Mouse (Mus musculus) heart, embryonic 16.5 days (tissue): ENCODE measurements around the gene 2310034G01Rik. TPM values are rescaled to one million over a fixed set of nuclear protein-coding genes. Genes with fewer than 3 reads are reported as not detected.
A peak's percentile ranks its signal among the peaks of the same experiment; 100 is the strongest.

Source experiments
- ATAC-seq: fragments of 200-750 bp; cut with Nextera tagmentation; replicated peaks from 2 replicates; pipeline ENCODE4 v1.8.0; 2017; ENCODE audit warnings: moderate number of reproducible peaks; ENCODE audit not compliant: insufficient read depth, low FRiP score; ENCODE audit errors: extremely low read depth
- H3K27ac ChIP-seq: fragments of 300-500 bp; sonication (generic); 2 replicates; pipeline ENCODE4 v1.5.1; 2014; ENCODE audit warnings: mild to moderate bottlenecking, low read length, control low read depth, moderate library complexity
- H3K27me3 ChIP-seq: fragments of 300-500 bp; sonication (generic); 2 replicates; pipeline ENCODE4 v1.6.1; 2014; ENCODE audit warnings: low read length, mixed read lengths; ENCODE audit not compliant: control insufficient read depth, insufficient read depth
- H3K36me3 ChIP-seq: fragments of 300-500 bp; sonication (generic); 2 replicates; pipeline ENCODE4 v1.6.1; 2014; ENCODE audit not compliant: control insufficient read depth, insufficient read depth
- H3K4me1 ChIP-seq: fragments of 300-500 bp; sonication (generic); 2 replicates; pipeline ENCODE4 v1.6.1; 2014; ENCODE audit warnings: low read length, mixed read lengths; ENCODE audit not compliant: control insufficient read depth, insufficient read depth
- H3K4me2 ChIP-seq: fragments of 300-500 bp; sonication (generic); 2 replicates; pipeline ENCODE4 v1.6.1; 2014; ENCODE audit warnings: low read depth, mild to moderate bottlenecking, control low read depth, low read length
- H3K4me3 ChIP-seq: fragments of 300-500 bp; sonication (generic); 2 replicates; pipeline ENCODE4 v1.5.1; 2014; ENCODE audit warnings: mild to moderate bottlenecking, control low read depth, low read length
- H3K9ac ChIP-seq: fragments of 300-500 bp; sonication (generic); 2 replicates; pipeline ENCODE4 v1.6.1; 2014; ENCODE audit warnings: low read length, control low read depth
- H3K9me3 ChIP-seq: fragments of 300-500 bp; sonication (generic); replicated peaks from 2 replicates; pipeline ENCODE4 v1.6.1; 2016; ENCODE audit warnings: low read length; ENCODE audit not compliant: control insufficient read depth
- WGBS: fragments of 180-500 bp; shearing (Covaris S2); extraction: QIAGEN DNeasy Blood & Tissue Kit; methylation state at CpG from one replicate; pipeline ENCODE4 v1.1.7; 2014; 5-methylcytosine and 5-hydroxymethylcytosine counted together
- polyA plus RNA-seq: library from polyadenylated mRNA; unstranded; fragments of >200 nt; fragmentation: Nextera tagmentation; extraction: Ambion mirVana; gene quantifications from 2 replicates; pipeline ENCODE4 v1.2.1, GENCODE M21; 2015

Gene 2310034G01Rik
- polyA plus RNA-seq, 1 experiment from 2014 or later, result 1.1 TPM

GRCm38 (mm10) chr19:46318586-46319378 is 31.3 kb downstream of the 2310034G01Rik start:
- no peak overlapping the region for H3K9ac ChIP-seq
- no peak for ATAC-seq
- 10% methylated on average over 16 of the region's 16 CpGs for WGBS
- no peak overlapping the region for H3K4me3 ChIP-seq
- H3K4me1 ChIP-seq, result peaks cover 14% of the 10 kb centered on the region
- no peaks in the 10 kb centered on the region for H3K36me3 ChIP-seq
- H3K27ac ChIP-seq, result no peak overlapping the region
- H3K27me3 ChIP-seq, result peaks cover 87% of the 10 kb centered on the region
- peak overlapping the region; percentile 7; the same call in 1 of the 2 replicates for H3K4me2 ChIP-seq
- H3K9me3 ChIP-seq, result no peaks in the 10 kb centered on the region

- no peak; the same call in 1 of the 2 replicates for ATAC-seq
- H3K4me3 ChIP-seq, result peak overlapping the region; percentile 50
- H3K9me3 ChIP-seq, result no peaks in the 10 kb centered on the region
- peak overlapping the region; percentile 68 for H3K4me2 ChIP-seq
- H3K9ac ChIP-seq, result peak overlapping the region; percentile 50
- H3K27me3 ChIP-seq, result peaks cover 87% of the 10 kb centered on the region
- no peak overlapping the region for H3K27ac ChIP-seq
- 2% methylated on average over 30 of the region's 42 CpGs for WGBS
- no peaks in the 10 kb centered on the region for H3K36me3 ChIP-seq
- peaks cover 14% of the 10 kb centered on the region for H3K4me1 ChIP-seq
Observed at GRCm38 (mm10) chr19:46318031-46318471, 32.1 kb downstream of the 2310034G01Rik start.

- WGBS, result under 1% methylated on average over 48 of the region's 48 CpGs
- Histone ChIP-seq H3K4me3 (peak overlapping the region; percentile 50), H3K4me2 (peak overlapping the region; percentile 68), H3K27ac (no peak overlapping the region), H3K9ac (peak overlapping the region; percentile 50), H3K4me1 (peaks cover 14% of the 10 kb centered on the region), H3K9me3 (no peaks in the 10 kb centered on the region), H3K36me3 (no peaks in the 10 kb centered on the region), H3K27me3 (peaks cover 86% of the 10 kb centered on the region)
- no peak for ATAC-seq
Observed at GRCm38 (mm10) chr19:46317546-46317885, 32.6 kb downstream of the 2310034G01Rik start.

GRCm38 (mm10) chr19:46316846-46317545 is 33.1 kb downstream of the 2310034G01Rik start:
- H3K27me3 ChIP-seq, result peaks cover 83% of the 10 kb centered on the region
- H3K9ac ChIP-seq, result no peak overlapping the region; the same call in 1 of the 2 replicates
- no peak overlapping the region for H3K27ac ChIP-seq
- no peaks in the 10 kb centered on the region for H3K9me3 ChIP-seq
- H3K4me2 ChIP-seq, result peak overlapping the region; percentile 68
- WGBS, result 35% methylated on average over 15 of the region's 15 CpGs
- peak overlapping the region; percentile 50 for H3K4me3 ChIP-seq
- ATAC-seq, result no peak
- peaks cover 14% of the 10 kb centered on the region for H3K4me1 ChIP-seq
- H3K36me3 ChIP-seq, result peaks cover 4% of the 10 kb centered on the region

- Histone ChIP-seq H3K4me1 (peaks cover 14% of the 10 kb centered on the region), H3K9me3 (no peaks in the 10 kb centered on the region), H3K4me2 (no peak overlapping the region), H3K36me3 (peaks cover 10% of the 10 kb centered on the region), H3K9ac (no peak overlapping the region), H3K27ac (no peak overlapping the region), H3K4me3 (no peak overlapping the region), H3K27me3 (peaks cover 74% of the 10 kb centered on the region)
- ATAC-seq, result no peak
- WGBS, result 51% methylated on average over 12 of the region's 12 CpGs
Observed at GRCm38 (mm10) chr19:46315752-46316610, 34.1 kb downstream of the 2310034G01Rik start.

- H3K4me1 ChIP-seq, result peaks cover 14% of the 10 kb centered on the region
- H3K36me3 ChIP-seq, result peaks cover 17% of the 10 kb centered on the region
- H3K9me3 ChIP-seq, result no peaks in the 10 kb centered on the region
- H3K4me3 ChIP-seq, result no peak overlapping the region
- no peak overlapping the region for H3K4me2 ChIP-seq
- no peak overlapping the region for H3K27ac ChIP-seq
- no peak overlapping the region for H3K9ac ChIP-seq
- WGBS, result 38% methylated on average over 14 of the region's 14 CpGs
- peaks cover 65% of the 10 kb centered on the region for H3K27me3 ChIP-seq
- ATAC-seq, result no peak
Observed at GRCm38 (mm10) chr19:46314872-46315742, 35.0 kb downstream of the 2310034G01Rik start.

GRCm38 (mm10) chr19:46314151-46314601 is 35.9 kb downstream of the 2310034G01Rik start:
- H3K9ac ChIP-seq, result no peak overlapping the region
- H3K9me3 ChIP-seq, result no peaks in the 10 kb centered on the region
- H3K4me3 ChIP-seq, result no peak overlapping the region
- ATAC-seq, result no peak
- no peak overlapping the region for H3K4me2 ChIP-seq
- peaks cover 24% of the 10 kb centered on the region for H3K36me3 ChIP-seq
- H3K4me1 ChIP-seq, result peaks cover 15% of the 10 kb centered on the region
- peaks cover 61% of the 10 kb centered on the region for H3K27me3 ChIP-seq
- WGBS, result 23% methylated on average over 18 of the region's 18 CpGs
- H3K27ac ChIP-seq, result no peak overlapping the region

- no peak for ATAC-seq
- Histone ChIP-seq H3K4me2 (no peak overlapping the region), H3K36me3 (peaks cover 24% of the 10 kb centered on the region), H3K9me3 (no peaks in the 10 kb centered on the region), H3K4me3 (no peak overlapping the region), H3K9ac (no peak overlapping the region), H3K27ac (no peak overlapping the region), H3K27me3 (peaks cover 56% of the 10 kb centered on the region), H3K4me1 (peaks cover 18% of the 10 kb centered on the region)
- 72% methylated on average over 6 of the region's 6 CpGs for WGBS
Observed at GRCm38 (mm10) chr19:46313591-46313990, 36.5 kb downstream of the 2310034G01Rik start.
